Mouse (Mus musculus): ENCODE data around the gene Krt80. TPM values are rescaled to one million over a fixed set of nuclear protein-coding genes. Genes with fewer than 3 reads are reported as not detected.

Krt80 gene
- polyA plus RNA-seq, 1 experiment = 10.1 TPM

DNA sequence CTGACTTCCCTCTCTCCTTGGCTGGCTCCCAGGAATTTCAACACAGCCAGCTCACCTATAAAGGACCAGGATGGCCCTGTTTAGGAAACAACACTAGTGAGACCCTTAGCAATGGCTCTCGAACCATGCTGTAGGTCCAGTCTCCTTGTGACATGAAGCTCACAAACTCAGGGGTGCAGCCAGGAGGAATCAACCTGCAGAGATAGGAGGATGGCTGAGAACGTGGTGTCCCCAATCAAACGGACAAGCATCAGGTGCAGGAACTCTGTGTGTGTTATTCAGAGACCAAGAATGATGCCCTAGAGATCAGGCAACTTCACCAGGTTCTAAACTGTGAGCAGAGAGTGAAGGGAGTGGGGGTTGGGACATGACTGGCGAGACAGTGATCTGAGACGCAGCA is 47.9 kb downstream of the Krt80 start:
- Histone ChIP-seq H3K36me3 (ENCODE audit: control insufficient read depth, insufficient read depth) (no peaks in the 10 kb centered on the region), H3K79me3 (ENCODE audit: low read depth) (no peaks in the 10 kb centered on the region), H3K27me3 (ENCODE audit: control insufficient read depth, insufficient read depth, insufficient read length) (no peaks in the 10 kb centered on the region), H3K79me2 (ENCODE audit: control insufficient read depth, insufficient read depth) (no peaks in the 10 kb centered on the region), H3ac (ENCODE audit: control insufficient read depth, insufficient read length, low read depth) (no peak overlapping the region), H3K4me3 (ENCODE audit: insufficient read depth, poor library complexity, severe bottlenecking) (no peak overlapping the region)
- no peak for TF ChIP-seq CTCF (IDR thresholded peaks at IDR 0.05; ENCODE audit: control insufficient read depth, insufficient read depth, insufficient read length)
- TF ChIP-seq MAX (IDR thresholded peaks at IDR 0.05) = no peak
- no peak for TF ChIP-seq MYOG (IDR thresholded peaks at IDR 0.05; ENCODE audit: control insufficient read depth, extremely low read depth, insufficient read length)
- no peak for TF ChIP-seq MYOD1 (IDR thresholded peaks at IDR 0.05; ENCODE audit: control insufficient read depth, insufficient read length, low read depth)

DNA sequence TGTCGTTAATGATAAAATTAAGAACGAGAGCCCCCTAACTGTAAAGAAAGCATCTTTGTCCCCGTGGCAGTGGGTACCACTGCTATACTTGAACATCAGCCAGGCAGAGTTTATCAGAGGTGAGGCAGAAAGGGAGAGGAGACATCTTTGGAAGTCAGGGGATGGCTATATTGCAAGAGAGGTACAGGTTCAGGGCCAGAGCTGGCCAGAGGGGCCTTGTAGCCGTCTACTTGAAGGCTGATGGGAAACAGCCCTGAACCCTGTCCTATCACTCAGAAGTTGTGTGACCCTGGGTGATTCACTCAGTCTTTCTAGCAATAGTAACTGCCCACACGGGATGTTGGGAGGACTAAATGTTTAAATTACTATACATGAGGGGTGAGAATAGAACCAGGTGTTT is 48.8 kb downstream of the Krt80 start:
- no peaks in the 10 kb centered on the region for H3K36me3 ChIP-seq (ENCODE audit: control insufficient read depth, insufficient read depth)
- no peaks in the 10 kb centered on the region for H3K79me3 ChIP-seq (ENCODE audit: low read depth)
- H3K4me3 ChIP-seq (ENCODE audit: insufficient read depth, poor library complexity, severe bottlenecking) = no peak overlapping the region
- H3ac ChIP-seq (ENCODE audit: control insufficient read depth, insufficient read length, low read depth) = peak overlapping the region; percentile 26
- TF ChIP-seq FOSL1 (IDR thresholded peaks at IDR 0.05; ENCODE audit: insufficient read depth, low read length, poor library complexity, severe bottlenecking) (no peak), MYOD1 (IDR thresholded peaks at IDR 0.05; ENCODE audit: control insufficient read depth, insufficient read length, low read depth) (no peak), MYOG (IDR thresholded peaks at IDR 0.05; ENCODE audit: control insufficient read depth, extremely low read depth, insufficient read length) (no peak), USF1 (IDR thresholded peaks at IDR 0.05; ENCODE audit: low read depth) (no peak), CTCF (IDR thresholded peaks at IDR 0.05; ENCODE audit: control insufficient read depth, insufficient read depth, insufficient read length) (no peak), MAX (IDR thresholded peaks at IDR 0.05) (no peak), CEBPB (IDR thresholded peaks at IDR 0.05; ENCODE audit: low read depth) (no peak)
- no peaks in the 10 kb centered on the region for H3K27me3 ChIP-seq (ENCODE audit: control insufficient read depth, insufficient read depth, insufficient read length)
- no peaks in the 10 kb centered on the region for H3K79me2 ChIP-seq (ENCODE audit: control insufficient read depth, insufficient read depth)

DNA sequence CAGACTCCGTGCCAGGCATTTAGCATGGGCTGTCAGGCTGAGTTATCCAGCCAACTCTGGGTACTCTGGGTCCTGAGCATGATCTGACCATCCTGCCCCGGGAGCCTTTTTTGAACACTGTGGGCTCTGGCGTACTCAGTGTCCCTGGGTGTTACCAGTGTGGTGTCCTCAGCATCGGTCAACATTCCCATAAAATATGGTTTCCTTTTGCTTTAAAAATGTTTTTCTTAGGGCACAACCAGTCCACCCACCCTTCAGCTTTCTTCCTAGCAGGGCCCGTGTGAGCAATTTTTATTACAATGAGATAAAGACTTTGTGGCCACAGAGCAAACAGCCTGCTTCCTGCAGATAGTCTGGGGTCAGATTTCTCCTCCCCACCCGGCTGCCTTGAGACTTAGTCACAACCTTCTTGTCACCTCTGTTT is 49.3 kb downstream of the Krt80 start:
- H3K79me3 ChIP-seq (ENCODE audit: low read depth) = no peaks in the 10 kb centered on the region
- no peaks in the 10 kb centered on the region for H3K36me3 ChIP-seq (ENCODE audit: control insufficient read depth, insufficient read depth)
- no peak overlapping the region for H3ac ChIP-seq (ENCODE audit: control insufficient read depth, insufficient read length, low read depth)
- H3K27me3 ChIP-seq (ENCODE audit: control insufficient read depth, insufficient read depth, insufficient read length) = no peaks in the 10 kb centered on the region
- H3K79me2 ChIP-seq (ENCODE audit: control insufficient read depth, insufficient read depth) = no peaks in the 10 kb centered on the region
- TF ChIP-seq MYOD1 (IDR thresholded peaks at IDR 0.05; ENCODE audit: control insufficient read depth, insufficient read length, low read depth) (peak; percentile 40), CEBPB (IDR thresholded peaks at IDR 0.05; ENCODE audit: low read depth) (no peak), MAX (IDR thresholded peaks at IDR 0.05) (peak; percentile 82)
- no peak overlapping the region for H3K4me3 ChIP-seq (ENCODE audit: insufficient read depth, poor library complexity, severe bottlenecking)

DNA sequence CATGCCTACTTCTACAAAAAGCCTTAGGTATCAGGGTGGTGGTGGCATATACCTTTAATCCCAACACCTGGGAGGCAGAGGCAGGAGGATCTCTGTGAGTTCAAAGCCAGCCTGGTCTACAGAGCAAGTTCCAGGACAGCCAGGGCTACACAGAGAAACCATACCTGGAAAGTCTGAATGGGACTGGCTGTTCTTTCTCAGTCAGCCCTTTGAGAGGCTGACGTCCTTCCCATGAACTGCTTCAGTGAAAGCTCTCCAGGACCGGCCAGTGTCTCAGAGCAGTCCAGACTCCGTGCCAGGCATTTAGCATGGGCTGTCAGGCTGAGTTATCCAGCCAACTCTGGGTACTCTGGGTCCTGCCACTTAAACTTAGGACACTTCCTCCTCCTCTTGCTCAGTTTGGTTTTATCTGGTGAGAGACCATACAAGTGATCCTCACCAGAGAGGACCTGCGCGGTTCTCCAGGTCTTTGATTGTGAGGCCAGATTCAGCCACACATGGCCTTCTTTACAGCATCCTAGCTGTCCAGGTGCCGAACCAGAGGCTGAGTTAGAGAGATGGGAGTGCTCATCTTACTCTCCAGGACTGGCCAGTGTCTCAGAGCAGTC is 49.8 kb downstream of the Krt80 start:
- H3K27me3 ChIP-seq (ENCODE audit: control insufficient read depth, insufficient read depth, insufficient read length) = no peaks in the 10 kb centered on the region
- no peak overlapping the region for H3K4me3 ChIP-seq (ENCODE audit: insufficient read depth, poor library complexity, severe bottlenecking)
- no peaks in the 10 kb centered on the region for H3K36me3 ChIP-seq (ENCODE audit: control insufficient read depth, insufficient read depth)
- no peaks in the 10 kb centered on the region for H3K79me2 ChIP-seq (ENCODE audit: control insufficient read depth, insufficient read depth)
- H3K79me3 ChIP-seq (ENCODE audit: low read depth) = no peaks in the 10 kb centered on the region
- TF ChIP-seq MYOG (IDR thresholded peaks at IDR 0.05; ENCODE audit: control insufficient read depth, extremely low read depth, insufficient read length) (no peak), FOSL1 (IDR thresholded peaks at IDR 0.05; ENCODE audit: insufficient read depth, low read length, poor library complexity, severe bottlenecking) (no peak), USF1 (IDR thresholded peaks at IDR 0.05; ENCODE audit: low read depth) (no peak), MAX (IDR thresholded peaks at IDR 0.05) (no peak), MYOD1 (IDR thresholded peaks at IDR 0.05; ENCODE audit: control insufficient read depth, insufficient read length, low read depth) (no peak), CEBPB (IDR thresholded peaks at IDR 0.05; ENCODE audit: low read depth) (no peak), CTCF (IDR thresholded peaks at IDR 0.05; ENCODE audit: control insufficient read depth, insufficient read depth, insufficient read length) (no peak)
- peak overlapping the region; percentile 28 for H3ac ChIP-seq (ENCODE audit: control insufficient read depth, insufficient read length, low read depth)

DNA sequence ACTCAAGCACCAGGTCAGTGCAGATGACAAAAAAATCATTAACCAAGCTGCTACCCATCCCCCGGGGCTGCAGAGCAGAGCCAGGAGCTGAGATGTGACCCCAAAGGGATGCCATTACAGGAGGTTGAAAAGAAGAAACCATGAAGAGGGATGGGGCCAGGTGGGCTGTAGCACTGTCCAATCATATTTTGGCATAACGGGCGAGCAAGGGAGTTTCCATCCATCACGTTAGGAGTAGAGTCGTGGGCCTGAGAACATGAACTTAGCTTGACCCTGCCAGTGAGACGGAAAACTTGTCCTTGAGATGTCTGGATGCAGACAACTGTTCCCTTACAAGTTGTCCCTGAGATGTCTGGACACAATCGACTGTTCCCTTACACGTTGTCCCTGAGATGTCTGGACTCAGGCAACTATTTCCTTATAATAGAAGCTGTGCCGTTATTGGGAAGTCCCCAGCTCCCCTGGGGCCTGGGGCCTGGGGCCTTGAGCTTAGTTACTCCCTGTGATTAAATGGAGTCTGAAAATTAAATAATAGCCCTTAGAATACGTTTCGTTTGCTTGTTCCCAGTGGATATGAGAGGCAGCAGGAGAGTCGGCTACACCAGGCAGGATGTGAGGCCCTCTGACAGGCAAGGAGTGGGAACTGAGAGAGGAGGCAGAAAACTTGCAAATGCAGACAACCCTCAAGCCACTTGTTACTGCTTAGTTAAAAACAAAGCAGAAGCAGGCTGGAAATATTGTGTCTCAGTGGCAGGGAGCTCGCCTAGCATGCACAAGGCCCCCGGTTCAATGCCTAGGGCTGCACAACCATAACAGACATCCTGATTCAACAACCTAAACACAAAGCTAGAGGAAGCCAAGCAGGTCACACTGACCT is 50.8 kb downstream of the Krt80 start:
- H3ac ChIP-seq (ENCODE audit: control insufficient read depth, insufficient read length, low read depth) = no peak overlapping the region
- H3K4me3 ChIP-seq (ENCODE audit: insufficient read depth, poor library complexity, severe bottlenecking) = no peak overlapping the region
- TF ChIP-seq MAX (IDR thresholded peaks at IDR 0.05) (no peak), CEBPB (IDR thresholded peaks at IDR 0.05; ENCODE audit: low read depth) (no peak), MYOD1 (IDR thresholded peaks at IDR 0.05; ENCODE audit: control insufficient read depth, insufficient read length, low read depth) (no peak), CTCF (IDR thresholded peaks at IDR 0.05; ENCODE audit: control insufficient read depth, insufficient read depth, insufficient read length) (no peak), USF1 (IDR thresholded peaks at IDR 0.05; ENCODE audit: low read depth) (no peak), MYOG (IDR thresholded peaks at IDR 0.05; ENCODE audit: control insufficient read depth, extremely low read depth, insufficient read length) (no peak), FOSL1 (IDR thresholded peaks at IDR 0.05; ENCODE audit: insufficient read depth, low read length, poor library complexity, severe bottlenecking) (no peak)
- no peaks in the 10 kb centered on the region for H3K36me3 ChIP-seq (ENCODE audit: control insufficient read depth, insufficient read depth)
- H3K27me3 ChIP-seq (ENCODE audit: control insufficient read depth, insufficient read depth, insufficient read length) = no peaks in the 10 kb centered on the region
- no peaks in the 10 kb centered on the region for H3K79me3 ChIP-seq (ENCODE audit: low read depth)
- no peaks in the 10 kb centered on the region for H3K79me2 ChIP-seq (ENCODE audit: control insufficient read depth, insufficient read depth)

Measured in C2C12 (cell line).